Mouse (Mus musculus): Measurements from ENCODE around the gene Polr2a. TPM values are rescaled to one million over a fixed set of nuclear protein-coding genes. Genes with fewer than 3 reads are reported as not detected.
"Not testable (repeated sequence)": the region's sequence is repeated elsewhere in the genome, so short reads cannot be mapped to it uniquely, and the experiment has no call there.

Gene Polr2a
- polyA plus RNA-seq, 1 experiment, result 23.2 TPM

DNA sequence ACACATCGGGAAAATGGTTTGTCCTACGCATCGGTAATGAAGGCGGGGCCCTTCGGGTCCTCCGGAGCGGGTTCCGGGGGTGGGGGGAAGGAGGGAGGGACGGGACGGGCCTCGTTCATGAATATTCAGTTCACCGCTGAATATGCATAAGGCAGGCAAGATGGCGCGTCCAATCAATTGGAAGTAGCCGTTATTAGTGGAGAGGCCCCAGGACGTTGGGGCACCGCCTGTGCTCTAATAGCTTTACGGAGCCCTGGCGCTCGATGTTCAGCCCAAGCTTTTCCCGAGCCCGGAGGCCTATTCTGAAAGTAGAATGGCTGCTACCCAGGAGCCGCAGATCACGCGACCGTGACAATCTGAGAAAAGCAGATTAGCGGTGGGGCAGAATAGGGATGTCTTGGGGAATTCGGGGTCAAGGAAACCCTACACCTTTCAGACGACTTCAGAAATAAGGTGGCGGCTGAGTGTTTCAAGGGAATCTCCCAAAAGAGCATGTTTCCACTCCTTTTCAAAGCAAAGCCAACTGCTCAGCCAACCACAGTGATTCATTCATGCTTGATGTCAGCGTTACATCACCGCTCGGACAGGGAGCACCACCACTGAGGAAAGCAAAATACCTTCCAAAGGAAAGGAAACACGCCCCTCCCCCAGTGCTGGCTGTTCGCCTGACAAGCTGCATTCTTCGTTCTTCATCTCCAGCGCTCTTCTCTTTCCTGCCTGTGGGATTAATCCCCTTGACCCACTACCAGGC lies 709 bp upstream of the Polr2a start:
- peak overlapping the region; percentile 82 for H3K27ac ChIP-seq (ENCODE audit: insufficient read depth, low read length)
- TF ChIP-seq CTCF (IDR thresholded peaks at IDR 0.05; ENCODE audit: extremely low read depth, insufficient read depth, low read length) (no peak), POLR2A (IDR thresholded peaks at IDR 0.05; ENCODE audit: extremely low read depth, insufficient read depth, low read length) (peak; percentile 82)
- peak overlapping the region; percentile 41 for H3K4me3 ChIP-seq (ENCODE audit: insufficient read depth, low read length)
- H3K4me1 ChIP-seq (ENCODE audit: control insufficient read depth, insufficient read depth, low read length), result 0 out of 2 replicates have a peak, but pooled peaks cover 1% of the 10 kb centered on the region

DNA sequence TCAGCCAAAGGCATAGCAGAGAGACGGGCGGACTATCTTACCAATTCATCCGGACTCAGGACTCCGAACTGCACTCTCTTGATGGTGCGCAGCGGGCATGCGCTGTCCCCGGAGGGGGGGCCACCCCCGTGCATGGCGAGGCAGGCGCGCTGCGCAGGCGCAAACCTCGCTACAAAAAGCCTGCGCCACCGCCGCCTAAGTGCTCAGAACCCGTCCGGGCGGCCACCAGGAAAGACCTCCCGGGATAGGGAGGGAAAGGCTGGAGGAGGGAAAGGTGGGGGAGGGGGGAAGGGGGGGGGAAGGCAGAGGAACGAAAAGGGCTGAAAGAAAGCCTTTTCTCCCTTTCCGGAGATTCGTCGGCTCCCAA lies 364 bp downstream of the Polr2a start:
- Histone ChIP-seq H3K27ac (ENCODE audit: insufficient read depth, low read length) (no peak overlapping the region), H3K4me3 (ENCODE audit: insufficient read depth, low read length) (peak overlapping the region; percentile 41), H3K4me1 (ENCODE audit: control insufficient read depth, insufficient read depth, low read length) (peaks cover 3% of the 10 kb centered on the region; the same call in 1 of the 2 replicates)
- TF ChIP-seq POLR2A (IDR thresholded peaks at IDR 0.05; ENCODE audit: extremely low read depth, insufficient read depth, low read length) (peak; percentile 82; the same call in 1 of the 2 replicates), CTCF (IDR thresholded peaks at IDR 0.05; ENCODE audit: extremely low read depth, insufficient read depth, low read length) (no peak)

DNA sequence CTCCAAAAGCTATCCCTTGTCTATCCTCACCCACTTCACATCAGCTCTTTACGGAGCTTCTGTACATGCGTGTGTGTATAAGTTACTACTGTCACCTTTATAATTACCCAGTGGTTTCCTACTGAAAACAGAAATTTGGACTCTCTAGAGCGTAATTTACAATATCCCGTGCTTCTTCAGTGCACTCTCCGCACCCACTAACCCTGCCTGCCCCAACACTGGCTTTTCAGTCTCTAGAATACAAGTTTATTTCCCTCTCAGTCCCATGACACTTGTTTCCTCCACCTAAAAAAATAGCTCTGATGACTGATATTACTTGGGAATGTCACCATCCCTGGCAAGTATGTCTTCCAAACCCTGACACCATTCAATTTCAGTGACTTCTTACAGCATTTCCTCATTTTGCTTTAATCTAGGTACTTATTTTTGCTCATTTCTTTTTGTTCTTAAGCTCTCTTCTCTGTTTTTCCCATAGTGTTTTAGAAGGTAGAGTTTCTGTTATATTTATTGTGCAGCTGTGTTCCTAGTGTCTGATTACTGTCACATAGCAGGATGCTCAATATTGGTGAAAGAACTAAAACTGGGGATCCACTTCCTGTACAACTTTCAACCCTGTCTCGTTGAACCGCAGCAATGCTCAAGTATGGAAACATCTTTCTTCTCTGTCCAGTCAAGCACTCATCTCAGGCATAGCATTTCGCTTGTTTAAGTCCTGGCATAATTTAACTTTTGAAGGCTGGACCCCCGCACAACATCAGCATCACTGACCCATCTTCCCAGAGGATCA lies 941 bp downstream of the Polr2a start:
- Histone ChIP-seq H3K4me3 (ENCODE audit: insufficient read depth, low read length) (peak overlapping the region; percentile 41), H3K4me1 (ENCODE audit: control insufficient read depth, insufficient read depth, low read length) (peaks cover 4% of the 10 kb centered on the region; the same call in 1 of the 2 replicates), H3K27ac (ENCODE audit: insufficient read depth, low read length) (no peak overlapping the region)
- no peak for TF ChIP-seq CTCF (IDR thresholded peaks at IDR 0.05; ENCODE audit: extremely low read depth, insufficient read depth, low read length)

DNA sequence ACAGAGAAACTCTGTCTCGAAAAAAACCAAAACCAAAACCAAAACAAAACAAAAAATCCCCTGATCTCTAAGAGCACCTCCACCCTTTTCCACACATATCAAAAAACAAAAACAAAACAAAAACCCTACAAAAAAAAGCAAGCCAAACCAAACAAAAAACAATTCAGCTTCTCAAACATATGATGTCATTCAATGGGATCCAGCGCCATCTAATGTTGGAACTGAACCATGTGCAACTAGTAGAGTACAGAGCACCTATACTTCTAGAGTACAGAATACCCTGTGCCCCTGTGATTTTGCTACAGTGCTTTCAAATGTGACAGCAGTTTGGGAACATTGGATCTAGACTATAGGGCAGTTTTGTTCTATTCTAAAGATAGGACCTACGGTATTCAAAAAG lies 3.7 kb downstream of the Polr2a start:
- TF ChIP-seq POLR2A (IDR thresholded peaks at IDR 0.05; ENCODE audit: extremely low read depth, insufficient read depth, low read length), result no peak
- TF ChIP-seq CTCF (IDR thresholded peaks at IDR 0.05; ENCODE audit: extremely low read depth, insufficient read depth, low read length), result no peak
- H3K4me3 ChIP-seq (ENCODE audit: insufficient read depth, low read length), result no peak overlapping the region
- H3K4me1 ChIP-seq (ENCODE audit: control insufficient read depth, insufficient read depth, low read length), result peaks cover 3% of the 10 kb centered on the region; the same call in 1 of the 2 replicates
- no peak overlapping the region for H3K27ac ChIP-seq (ENCODE audit: insufficient read depth, low read length)

DNA sequence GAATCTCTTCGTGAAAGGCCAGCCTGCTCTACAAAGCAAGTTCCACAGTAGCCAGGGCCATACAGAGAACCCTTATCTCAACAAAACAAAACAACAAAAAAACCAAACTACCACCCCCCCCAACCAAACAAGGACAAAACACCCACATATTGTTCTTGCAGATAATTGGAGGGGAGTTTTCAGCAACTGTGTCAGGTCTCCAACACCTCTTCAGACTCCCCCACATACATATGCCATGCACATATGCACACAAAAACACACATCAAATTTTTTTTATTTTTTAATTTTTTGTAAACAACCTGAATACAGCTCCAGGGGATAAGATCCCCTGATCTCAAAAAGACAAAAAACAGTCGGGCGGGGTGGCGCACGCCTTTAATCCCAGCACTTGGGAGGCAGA lies 4.2 kb downstream of the Polr2a start:
- TF ChIP-seq CTCF (IDR thresholded peaks at IDR 0.05; ENCODE audit: extremely low read depth, insufficient read depth, low read length), result no peak
- no peak for TF ChIP-seq POLR2A (IDR thresholded peaks at IDR 0.05; ENCODE audit: extremely low read depth, insufficient read depth, low read length)
- peaks cover 3% of the 10 kb centered on the region; the same call in 1 of the 2 replicates for H3K4me1 ChIP-seq (ENCODE audit: control insufficient read depth, insufficient read depth, low read length)
- H3K4me3 ChIP-seq (ENCODE audit: insufficient read depth, low read length), result no peak overlapping the region
- no peak overlapping the region for H3K27ac ChIP-seq (ENCODE audit: insufficient read depth, low read length)

DNA sequence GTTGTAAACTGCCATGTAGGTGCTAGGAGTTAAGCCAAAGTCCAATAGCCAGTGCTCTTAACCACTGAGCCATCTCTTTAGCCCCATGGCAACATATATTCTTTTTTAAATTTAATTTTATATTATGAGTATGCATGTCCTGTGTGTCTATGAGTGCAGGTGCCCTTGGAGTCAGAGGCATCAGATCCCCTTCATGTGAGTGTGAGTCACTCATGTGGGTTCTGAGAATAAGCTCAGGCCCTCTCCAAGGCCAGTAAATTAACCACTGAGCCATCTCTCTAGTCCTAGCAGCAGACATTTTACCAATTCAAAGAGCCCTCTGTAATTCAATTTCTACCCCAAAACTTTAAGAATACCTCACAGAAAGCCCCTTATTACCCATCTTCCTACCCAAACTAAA lies 5.8 kb downstream of the Polr2a start:
- no peak overlapping the region for H3K27ac ChIP-seq (ENCODE audit: insufficient read depth, low read length)
- peaks cover 3% of the 10 kb centered on the region; the same call in 1 of the 2 replicates for H3K4me1 ChIP-seq (ENCODE audit: control insufficient read depth, insufficient read depth, low read length)
- no peak overlapping the region for H3K4me3 ChIP-seq (ENCODE audit: insufficient read depth, low read length)
- TF ChIP-seq CTCF (IDR thresholded peaks at IDR 0.05; ENCODE audit: extremely low read depth, insufficient read depth, low read length) (no peak), POLR2A (IDR thresholded peaks at IDR 0.05; ENCODE audit: extremely low read depth, insufficient read depth, low read length) (no peak)

DNA sequence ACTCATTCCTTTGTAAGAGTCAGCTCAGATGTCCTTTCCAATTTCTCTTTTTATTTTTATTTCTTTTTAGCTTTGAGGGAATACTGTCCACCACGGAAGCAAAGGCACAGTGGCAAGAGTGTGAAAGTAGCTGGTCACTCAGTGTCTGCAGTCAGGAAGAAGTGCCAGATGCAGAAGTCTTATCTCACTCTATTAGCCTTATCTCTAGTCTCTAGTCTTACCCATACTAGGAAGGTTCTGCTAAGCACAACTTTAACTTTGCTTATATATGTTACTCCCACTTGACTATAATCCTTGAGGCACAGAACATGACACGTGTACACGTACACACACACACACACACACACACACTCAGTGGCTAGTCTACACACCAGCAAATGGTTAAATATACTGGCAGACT lies 6.8 kb downstream of the Polr2a start:
- TF ChIP-seq CTCF (IDR thresholded peaks at IDR 0.05; ENCODE audit: extremely low read depth, insufficient read depth, low read length) (no peak), POLR2A (IDR thresholded peaks at IDR 0.05; ENCODE audit: extremely low read depth, insufficient read depth, low read length) (no peak)
- no peak overlapping the region for H3K4me3 ChIP-seq (ENCODE audit: insufficient read depth, low read length)
- H3K27ac ChIP-seq (ENCODE audit: insufficient read depth, low read length), result no peak overlapping the region
- H3K4me1 ChIP-seq (ENCODE audit: control insufficient read depth, insufficient read depth, low read length), result peaks cover 3% of the 10 kb centered on the region; the same call in 1 of the 2 replicates

DNA sequence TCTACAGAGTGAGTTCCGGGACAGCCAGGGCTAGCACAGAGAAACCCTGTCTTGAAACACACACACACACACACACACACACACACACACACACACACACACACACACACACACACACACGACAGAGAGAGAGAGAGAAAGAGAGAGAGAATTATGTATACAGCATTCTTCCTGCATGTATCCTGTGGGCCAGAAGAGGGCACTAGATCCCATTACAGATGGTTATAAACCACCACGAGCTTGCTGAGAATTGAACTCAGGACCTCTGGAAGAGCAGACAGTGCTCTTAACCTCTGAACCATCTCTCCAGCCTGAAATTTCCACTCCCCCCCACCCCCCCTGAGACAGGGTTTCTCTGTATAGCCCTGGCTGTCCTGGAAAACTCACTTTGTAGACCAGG lies 27.0 kb downstream of the Polr2a start:
- not testable (repeated sequence) for H3K4me1 ChIP-seq (ENCODE audit: control insufficient read depth, insufficient read depth, low read length); H3K27ac ChIP-seq (ENCODE audit: insufficient read depth, low read length); H3K4me3 ChIP-seq (ENCODE audit: insufficient read depth, low read length)

DNA sequence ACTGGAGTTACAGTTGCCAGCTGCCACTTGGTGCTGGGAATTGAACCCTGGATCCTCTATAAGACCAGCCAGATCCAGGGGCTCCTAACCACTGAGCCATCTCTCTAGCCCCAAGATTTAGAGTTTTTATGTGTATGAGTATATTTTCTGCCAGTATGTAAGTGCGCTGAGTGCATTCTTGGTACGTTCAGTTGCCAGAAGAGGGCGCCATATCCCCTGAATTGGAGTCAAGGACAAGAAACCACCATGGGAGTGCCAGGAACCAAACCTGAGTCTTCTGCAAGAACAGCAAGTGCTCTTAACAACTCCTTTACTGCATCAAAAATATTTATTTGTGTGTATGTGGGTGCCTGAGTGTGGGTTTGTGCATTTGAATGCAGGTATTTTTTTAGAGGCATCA lies 29.4 kb downstream of the Polr2a start:
- Histone ChIP-seq H3K4me1 (ENCODE audit: control insufficient read depth, insufficient read depth, low read length) (no peaks in the 10 kb centered on the region), H3K4me3 (ENCODE audit: insufficient read depth, low read length) (no peak overlapping the region), H3K27ac (ENCODE audit: insufficient read depth, low read length) (no peak overlapping the region)
- TF ChIP-seq CTCF (IDR thresholded peaks at IDR 0.05; ENCODE audit: extremely low read depth, insufficient read depth, low read length) (peak; percentile 35), POLR2A (IDR thresholded peaks at IDR 0.05; ENCODE audit: extremely low read depth, insufficient read depth, low read length) (no peak)

DNA sequence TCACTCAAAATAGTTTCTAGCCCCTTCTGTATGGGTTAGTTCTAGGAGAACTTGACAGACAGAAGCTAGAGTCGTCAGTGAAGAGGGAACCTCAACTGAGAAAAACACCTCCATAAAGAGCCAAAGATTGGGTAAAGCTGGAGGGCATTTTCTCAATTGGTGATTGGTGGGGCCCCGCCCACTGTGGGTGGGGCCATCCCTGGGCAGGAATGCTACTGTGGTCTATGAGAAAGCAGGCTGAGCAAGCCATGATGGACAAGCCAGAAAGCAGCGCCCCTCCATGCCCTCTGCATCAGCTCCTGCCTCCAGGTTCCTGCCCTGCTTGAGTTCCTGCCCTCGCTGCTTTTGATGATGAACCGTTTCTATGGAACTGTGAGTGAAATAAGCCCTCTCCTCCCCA lies 32.5 kb downstream of the Polr2a start:
- Histone ChIP-seq H3K27ac (ENCODE audit: insufficient read depth, low read length) (no peak overlapping the region), H3K4me1 (ENCODE audit: control insufficient read depth, insufficient read depth, low read length) (no peaks in the 10 kb centered on the region), H3K4me3 (ENCODE audit: insufficient read depth, low read length) (no peak overlapping the region)
- no peak for TF ChIP-seq CTCF (IDR thresholded peaks at IDR 0.05; ENCODE audit: extremely low read depth, insufficient read depth, low read length)
- TF ChIP-seq POLR2A (IDR thresholded peaks at IDR 0.05; ENCODE audit: extremely low read depth, insufficient read depth, low read length), result no peak

Data from cortical plate, adult 2 months (tissue).